Mouse (Mus musculus): ENCODE data around the gene Il2rg.

- TF ChIP-seq CTCF (IDR thresholded peaks at IDR 0.05; ENCODE audit: low read depth, low read length) (no peak), POLR2A (IDR thresholded peaks at IDR 0.05; ENCODE audit: insufficient read depth, low read length) (no peak), EP300 (IDR thresholded peaks at IDR 0.05; ENCODE audit: insufficient read depth, low read depth, low read length) (no peak)
These were observed 41.2 kb upstream of the Il2rg start for GRCm38 (mm10) chrX:101309299-101309698.
